Mouse (Mus musculus): ENCODE measurements around the gene Ifit3. TPM values are rescaled to one million over a fixed set of nuclear protein-coding genes. Genes with fewer than 3 reads are reported as not detected.
"Not testable (repeated sequence)": the region's sequence is repeated elsewhere in the genome, so short reads cannot be mapped to it uniquely, and the experiment has no call there.

Gene Ifit3
- polyA plus RNA-seq, 1 experiment from 2014 or later: 0.12 TPM

DNA sequence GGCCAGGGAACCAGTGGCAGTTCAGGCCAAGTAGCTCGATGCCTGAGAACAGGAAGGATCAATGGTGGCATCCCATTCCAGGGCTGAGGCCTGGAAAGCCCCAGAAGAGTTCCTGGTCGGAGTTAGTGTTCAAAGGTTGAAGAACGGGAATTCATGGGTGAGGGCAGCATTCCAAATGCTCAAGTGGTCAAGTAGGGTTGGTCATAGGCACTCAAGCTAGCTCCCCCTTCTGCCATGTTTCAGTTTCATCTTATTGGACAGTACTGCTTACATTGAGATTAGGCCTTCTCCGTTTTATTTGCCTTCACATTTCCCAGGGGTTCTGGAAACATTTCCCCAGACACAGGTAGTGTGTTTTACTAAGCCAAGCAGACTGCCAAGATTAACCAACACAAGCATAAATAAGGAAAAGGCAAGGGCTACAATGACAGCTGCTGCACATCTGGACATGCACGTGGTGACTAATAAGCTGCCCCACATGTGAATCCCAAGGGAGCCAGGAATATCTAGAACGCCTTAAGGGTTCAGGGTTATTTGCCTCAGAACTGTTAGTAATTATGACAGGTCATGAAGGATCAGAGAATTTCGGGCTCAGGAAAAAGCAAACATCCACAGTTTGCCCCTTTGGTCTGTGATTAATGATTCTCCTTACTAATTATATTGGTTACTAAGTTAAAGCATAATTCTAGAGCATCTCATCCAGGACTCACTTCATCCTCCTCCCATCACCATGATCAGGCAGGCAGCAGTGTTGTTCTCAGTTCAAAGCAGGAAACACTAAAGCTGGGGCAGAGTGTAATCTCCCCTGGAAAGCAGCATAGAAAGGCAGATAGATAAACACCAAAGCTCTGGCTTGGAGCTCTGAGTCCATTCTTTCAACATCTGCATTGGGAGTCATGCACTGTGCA is 14.1 kb upstream of the Ifit3 start:
- WGBS: 78% methylated on average over 7 of the region's 7 CpGs
- no peak for DNase-seq (ENCODE audit: extremely low spot score, low spot score)

DNA sequence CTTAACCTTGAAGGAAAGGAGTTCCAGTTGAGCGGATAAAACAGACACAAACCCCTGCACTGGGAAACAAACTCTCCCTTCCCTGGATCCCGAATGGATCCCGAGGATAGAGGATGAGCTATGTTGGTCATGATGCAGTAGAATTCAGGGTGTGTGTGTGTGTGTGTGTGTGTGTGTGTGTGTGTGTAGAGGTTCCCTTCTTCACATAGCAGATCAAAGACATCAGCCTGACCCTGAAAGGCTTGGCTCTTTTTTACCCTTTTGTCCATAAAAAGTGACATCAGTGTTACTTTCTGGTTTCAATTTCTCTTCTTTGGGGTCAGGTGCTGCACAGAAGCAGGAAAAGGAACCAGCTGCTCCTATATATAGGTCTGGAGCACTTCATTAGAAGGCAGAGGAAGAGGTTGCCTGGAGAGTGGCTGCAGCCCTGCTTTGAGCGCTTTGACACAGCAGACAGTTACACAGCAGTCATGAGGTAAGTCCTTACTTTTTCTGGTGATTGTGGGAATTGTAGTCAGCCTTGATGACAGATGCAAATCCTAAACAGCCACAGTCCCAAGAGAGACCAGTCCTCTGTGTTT is 13.3 kb upstream of the Ifit3 start:
- H3K4me1 ChIP-seq: 0 out of 2 replicates have a peak, but pooled peaks cover 4% of the 10 kb centered on the region
- no peak overlapping the region for H3K27ac ChIP-seq
- no peaks in the 10 kb centered on the region for H3K36me3 ChIP-seq (replicated peaks)
- 83% methylated on average over 4 of the region's 4 CpGs for WGBS
- H3K4me3 ChIP-seq: no peak overlapping the region
- DNase-seq (ENCODE audit: extremely low spot score, low spot score): no peak
- H3K9me3 ChIP-seq: no peaks in the 10 kb centered on the region
- H3K27me3 ChIP-seq (ENCODE audit: poor library complexity, severe bottlenecking): no peaks in the 10 kb centered on the region

More for the DNA sequence above, 14.1 kb upstream of the Ifit3 start:
- Histone ChIP-seq H3K4me1 (0 out of 2 replicates have a peak, but pooled peaks cover 4% of the 10 kb centered on the region), H3K36me3 (replicated peaks) (no peaks in the 10 kb centered on the region), H3K4me3 (no peak overlapping the region), H3K27ac (no peak overlapping the region), H3K9me3 (no peaks in the 10 kb centered on the region), H3K27me3 (ENCODE audit: poor library complexity, severe bottlenecking) (no peaks in the 10 kb centered on the region)

- 0 out of 2 replicates have a peak, but pooled peaks cover 4% of the 10 kb centered on the region for H3K4me1 ChIP-seq
- no peak overlapping the region for H3K4me3 ChIP-seq
- no peaks in the 10 kb centered on the region for H3K27me3 ChIP-seq (ENCODE audit: poor library complexity, severe bottlenecking)
- no peaks in the 10 kb centered on the region for H3K9me3 ChIP-seq
- DNase-seq (ENCODE audit: extremely low spot score, low spot score): no peak
- no peaks in the 10 kb centered on the region for H3K36me3 ChIP-seq (replicated peaks)
- no peak overlapping the region for H3K27ac ChIP-seq
- 95% methylated on average over 1 of the region's 1 CpGs for WGBS
These were observed 12.3 kb upstream of the Ifit3 start for GRCm38 (mm10) chr19:34571080-34571479.

GRCm38 (mm10) chr19:34573650-34574049 is 9.7 kb upstream of the Ifit3 start:
- Histone ChIP-seq H3K4me1 (0 out of 2 replicates have a peak, but pooled peaks cover 4% of the 10 kb centered on the region), H3K9me3 (no peaks in the 10 kb centered on the region), H3K27ac (no peak overlapping the region), H3K27me3 (ENCODE audit: poor library complexity, severe bottlenecking) (no peaks in the 10 kb centered on the region), H3K36me3 (replicated peaks) (no peaks in the 10 kb centered on the region), H3K4me3 (no peak overlapping the region)
- WGBS: 95% methylated on average over 5 of the region's 5 CpGs
- DNase-seq (ENCODE audit: extremely low spot score, low spot score): no peak

- Histone ChIP-seq H3K4me3 (no peak overlapping the region), H3K36me3 (replicated peaks) (no peaks in the 10 kb centered on the region), H3K27ac (no peak overlapping the region), H3K9me3 (no peaks in the 10 kb centered on the region), H3K4me1 (no peaks in the 10 kb centered on the region), H3K27me3 (ENCODE audit: poor library complexity, severe bottlenecking) (no peaks in the 10 kb centered on the region)
- no peak for DNase-seq (ENCODE audit: extremely low spot score, low spot score)
- 79% methylated on average over 1 of the region's 1 CpGs for WGBS
These were observed 6.2 kb upstream of the Ifit3 start for GRCm38 (mm10) chr19:34577121-34577520.

GRCm38 (mm10) chr19:34582696-34583095 is 635 bp upstream of the Ifit3 start:
- not testable (repeated sequence) for H3K27ac ChIP-seq; H3K27me3 ChIP-seq (ENCODE audit: poor library complexity, severe bottlenecking); H3K4me1 ChIP-seq; H3K9me3 ChIP-seq; H3K36me3 ChIP-seq (replicated peaks); H3K4me3 ChIP-seq; DNase-seq (ENCODE audit: extremely low spot score, low spot score)
- 94% methylated on average over 2 of the region's 2 CpGs for WGBS

GRCm38 (mm10) chr19:34585740-34586458 is 2.6 kb downstream of the Ifit3 start:
- H3K4me3 ChIP-seq; H3K36me3 ChIP-seq (replicated peaks); H3K27ac ChIP-seq; H3K27me3 ChIP-seq (ENCODE audit: poor library complexity, severe bottlenecking); H3K4me1 ChIP-seq; H3K9me3 ChIP-seq; DNase-seq (ENCODE audit: extremely low spot score, low spot score): not testable (repeated sequence)
- 70% methylated on average over 5 of the region's 5 CpGs for WGBS

GRCm38 (mm10) chr19:34587898-34588692 is 4.8 kb downstream of the Ifit3 start:
- H3K27me3 ChIP-seq (ENCODE audit: poor library complexity, severe bottlenecking); DNase-seq (ENCODE audit: extremely low spot score, low spot score); H3K9me3 ChIP-seq; H3K27ac ChIP-seq; H3K36me3 ChIP-seq (replicated peaks); H3K4me1 ChIP-seq; H3K4me3 ChIP-seq: not testable (repeated sequence)
- WGBS: 80% methylated on average over 9 of the region's 12 CpGs

GRCm38 (mm10) chr19:34588959-34589358 is 5.6 kb downstream of the Ifit3 start:
- H3K4me3 ChIP-seq: no peak overlapping the region
- no peaks in the 10 kb centered on the region for H3K4me1 ChIP-seq
- H3K36me3 ChIP-seq (replicated peaks): no peaks in the 10 kb centered on the region
- DNase-seq (ENCODE audit: extremely low spot score, low spot score): no peak
- no peaks in the 10 kb centered on the region for H3K9me3 ChIP-seq
- no peak overlapping the region for H3K27ac ChIP-seq
- H3K27me3 ChIP-seq (ENCODE audit: poor library complexity, severe bottlenecking): no peaks in the 10 kb centered on the region

- Histone ChIP-seq H3K27ac (no peak overlapping the region), H3K36me3 (replicated peaks) (no peaks in the 10 kb centered on the region), H3K27me3 (ENCODE audit: poor library complexity, severe bottlenecking) (no peaks in the 10 kb centered on the region), H3K9me3 (no peaks in the 10 kb centered on the region), H3K4me3 (no peak overlapping the region), H3K4me1 (no peaks in the 10 kb centered on the region)
- WGBS: 90% methylated on average over 2 of the region's 2 CpGs
- no peak for DNase-seq (ENCODE audit: extremely low spot score, low spot score)
These were observed 10.1 kb downstream of the Ifit3 start for GRCm38 (mm10) chr19:34593456-34593855.

GRCm38 (mm10) chr19:34594523-34594922 is 11.2 kb downstream of the Ifit3 start:
- not testable (repeated sequence) for H3K4me3 ChIP-seq; H3K27ac ChIP-seq; H3K36me3 ChIP-seq (replicated peaks); DNase-seq (ENCODE audit: extremely low spot score, low spot score); H3K27me3 ChIP-seq (ENCODE audit: poor library complexity, severe bottlenecking); H3K4me1 ChIP-seq; H3K9me3 ChIP-seq
- 82% methylated on average over 3 of the region's 3 CpGs for WGBS

DNA sequence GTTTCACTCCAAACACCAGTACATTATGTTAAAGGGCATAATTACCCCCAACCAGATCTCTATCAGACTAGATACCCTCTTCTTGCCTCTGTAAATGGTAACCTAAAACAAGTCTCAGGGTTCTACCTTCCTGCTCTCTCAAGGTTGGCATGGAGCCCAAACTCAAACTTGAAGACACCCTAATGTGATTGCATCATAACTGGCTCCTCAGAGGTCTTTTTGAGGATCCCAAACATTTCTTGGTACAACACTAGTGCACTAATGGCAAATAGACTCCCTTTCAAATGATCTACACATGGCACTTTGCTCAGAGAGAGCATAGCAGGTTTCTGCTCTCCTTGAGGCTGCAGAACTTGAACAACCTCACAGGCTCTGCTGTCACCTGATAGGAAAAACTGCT is 13.5 kb downstream of the Ifit3 start:
- no peaks in the 10 kb centered on the region for H3K4me1 ChIP-seq
- no peak for DNase-seq (ENCODE audit: extremely low spot score, low spot score)

More for the DNA sequence above, 13.5 kb downstream of the Ifit3 start:
- no peak overlapping the region for H3K27ac ChIP-seq
- H3K9me3 ChIP-seq: no peaks in the 10 kb centered on the region
- no peak overlapping the region for H3K4me3 ChIP-seq
- H3K36me3 ChIP-seq (replicated peaks): no peaks in the 10 kb centered on the region
- H3K27me3 ChIP-seq (ENCODE audit: poor library complexity, severe bottlenecking): no peaks in the 10 kb centered on the region
